Mouse (Mus musculus) E14TG2a.4 (cell line): ENCODE results near the gene 2310011J03Rik.

Source experiments
- CTCF ChIP-seq: conservative IDR thresholded peaks from 2 replicates; pipeline ENCODE4 v1.5.1; 2014; ENCODE audit warnings: low read length
- NANOG ChIP-seq: IDR thresholded peaks from 2 replicates; pipeline ENCODE4 v1.6.1; 2014; ENCODE audit warnings: borderline replicate concordance, low read length, mixed read lengths
- POU5F1 ChIP-seq: IDR thresholded peaks from 2 replicates; pipeline ENCODE4 v1.6.1; 2014; ENCODE audit warnings: low read length, borderline replicate concordance

DNA sequence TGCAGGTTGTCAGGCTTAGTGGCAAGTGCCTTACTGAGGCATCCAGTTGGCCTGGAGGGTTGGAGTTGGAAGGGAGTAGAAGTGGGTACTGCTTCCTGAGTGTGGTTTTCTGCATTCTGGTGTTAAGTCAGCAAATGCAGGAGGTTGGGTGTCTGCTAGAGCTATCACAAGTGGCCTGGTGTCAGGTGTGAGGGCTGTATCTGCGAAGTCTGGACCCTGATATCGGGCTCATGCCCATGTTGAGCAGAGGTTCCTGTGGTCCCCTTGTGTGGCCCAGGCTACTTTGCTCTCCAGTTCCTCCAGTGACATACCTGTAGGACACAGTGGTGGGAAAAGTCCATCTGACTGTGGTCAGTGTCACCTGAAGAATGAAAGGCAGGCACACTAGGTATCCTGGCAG, 50.2 kb downstream of the 2310011J03Rik start:
- TF ChIP-seq CTCF, result no peak
- no peak for TF ChIP-seq POU5F1
- TF ChIP-seq NANOG, result no peak
